Mouse (Mus musculus) adrenal gland, postnatal 36 days (tissue): ENCODE data around the gene Bpifc. TPM values are rescaled to one million over a fixed set of nuclear protein-coding genes. Genes with fewer than 3 reads are reported as not detected.

Experiments
- DNase-seq, 2 experiments: peaks; one replicate each; pipeline ENCODE4 v3.0.0; 2021; ENCODE audit warnings: mixed read lengths in 1 of 2
- total RNA-seq, 2 experiments: library from RNA; stranded (reverse); gene quantifications; 2 replicates each; pipeline ENCODE4 v1.2.3; 2021

The Bpifc gene
- total RNA-seq, 2 experiments from 2014 or later = 0.13 to 1.2 TPM

DNA sequence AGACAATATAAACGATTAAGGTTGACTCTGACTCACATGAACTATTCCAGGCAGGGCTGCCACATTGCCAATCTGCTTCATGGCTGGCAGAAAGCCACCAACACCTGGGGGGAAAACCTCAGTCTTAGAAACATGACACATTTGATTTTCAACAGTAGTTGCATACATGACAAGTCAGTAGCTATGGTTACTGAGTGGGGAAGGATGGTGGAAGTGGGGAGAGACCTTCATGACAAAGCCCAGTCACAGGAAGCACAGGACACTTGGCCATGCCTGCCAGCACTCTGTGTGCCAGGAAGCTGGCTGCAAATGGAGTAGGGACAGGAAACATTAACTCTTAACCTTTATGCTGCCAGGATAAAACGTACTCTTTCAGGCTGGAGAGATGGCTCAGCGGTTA is 58.3 kb downstream of the Bpifc start:
- DNase-seq = peak; percentile 30 to 41

GRCm38 (mm10) chr10:85951765-85952443 is 59.8 kb downstream of the Bpifc start:
- no peak for DNase-seq

- no peak for DNase-seq
Measured at GRCm38 (mm10) chr10:85948483-85949196, 63.1 kb downstream of the Bpifc start.

GRCm38 (mm10) chr10:85936280-85936965 is 75.3 kb downstream of the Bpifc start:
- DNase-seq = no peak

DNA sequence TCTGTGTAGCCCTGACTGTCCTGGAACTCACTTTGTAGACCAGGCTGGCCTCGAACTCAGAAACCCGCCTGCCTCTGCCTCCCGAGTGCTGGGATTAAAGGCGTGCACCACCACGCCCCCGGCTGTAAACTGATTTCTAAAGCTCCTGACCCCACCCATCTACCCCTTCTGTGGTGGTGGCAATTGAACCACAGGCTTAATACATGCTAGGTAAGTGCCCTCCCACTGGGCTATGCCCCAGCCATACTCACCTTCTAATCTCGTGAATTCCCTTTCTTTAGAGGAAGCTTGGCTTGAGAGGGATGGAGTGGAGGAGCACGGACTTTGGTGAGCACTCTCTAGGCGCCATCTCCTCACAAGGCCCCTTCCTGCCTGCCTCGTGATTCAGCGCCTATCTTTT is 81.7 kb downstream of the Bpifc start:
- no peak for DNase-seq

GRCm38 (mm10) chr10:85929208-85929591 is 82.5 kb downstream of the Bpifc start:
- DNase-seq = no peak

GRCm38 (mm10) chr10:85928499-85929207 is 83.0 kb downstream of the Bpifc start:
- peak; percentile 63 to 72 for DNase-seq

GRCm38 (mm10) chr10:85927676-85928445 is 83.8 kb downstream of the Bpifc start, which contains the start of gene Ascl4:
TSS of gene Ascl4 (plus strand) at chr10:85927681.
- DNase-seq = peak; percentile 17 to 29

GRCm38 (mm10) chr10:85916498-85917309 is 95.0 kb downstream of the Bpifc start, which contains the start of gene Prdm4:
TSS of gene Prdm4 (minus strand) at chr10:85917142.
- DNase-seq = peak; percentile 98 to 99

Other genes starting within 250 kb of the Bpifc start
- gene Pwp1, start 182.4 kb downstream of the Bpifc start, total RNA-seq = 10 to 100 TPM; 20.9 to 22.9 TPM
- 10 to 100 TPM; 14.6 to 16.2 TPM for gene Prdm4, start 94.8 kb downstream of the Bpifc start, total RNA-seq
- not detected for gene Ascl4, start 84.2 kb downstream of the Bpifc start, total RNA-seq
- gene Rtcb, start 54.1 kb downstream of the Bpifc start, total RNA-seq = 100 to 1,000 TPM; 122 to 125 TPM
- 10 to 100 TPM; 20.8 to 28.0 TPM for gene Fbxo7, start 10.1 kb upstream of the Bpifc start, total RNA-seq